Mouse (Mus musculus): ENCODE results near the gene Larp4b. TPM values are rescaled to one million over a fixed set of nuclear protein-coding genes. Genes with fewer than 3 reads are reported as not detected.

The Larp4b gene
- polyA plus RNA-seq, 1 experiment from 2014 or later = 37.9 TPM

GRCm38 (mm10) chr13:9192797-9193330 is 99.2 kb downstream of the Larp4b start:
- H3K4me3 ChIP-seq (replicated peaks; ENCODE audit: low read length) = no peak overlapping the region
- no peaks in the 10 kb centered on the region for H3K27me3 ChIP-seq (ENCODE audit: control insufficient read depth, insufficient read depth, low read length)
- H3K9me3 ChIP-seq (replicated peaks; ENCODE audit: control insufficient read depth, low read length) = no peaks in the 10 kb centered on the region
- H3K27ac ChIP-seq (ENCODE audit: low read length) = no peak overlapping the region
- H3K9ac ChIP-seq (ENCODE audit: low read length) = no peak overlapping the region
- H3K36me3 ChIP-seq (ENCODE audit: control insufficient read depth, insufficient read depth, low read length) = no peaks in the 10 kb centered on the region
- WGBS = 47% methylated on average over 9 of the region's 9 CpGs
- peaks cover 4% of the 10 kb centered on the region; the same call in 1 of the 2 replicates for H3K4me1 ChIP-seq (ENCODE audit: control insufficient read depth, insufficient read depth, low read length)
- no peak overlapping the region for H3K4me2 ChIP-seq (ENCODE audit: low read depth, low read length)
- no peak for ATAC-seq (ENCODE audit: insufficient read depth, low FRiP score)

GRCm38 (mm10) chr13:9194656-9195055 is 101.0 kb downstream of the Larp4b start:
- 74% methylated on average over 4 of the region's 4 CpGs for WGBS
- H3K27ac ChIP-seq (ENCODE audit: low read length) = no peak overlapping the region
- H3K4me1 ChIP-seq (ENCODE audit: control insufficient read depth, insufficient read depth, low read length) = peaks cover 4% of the 10 kb centered on the region
- H3K9me3 ChIP-seq (replicated peaks; ENCODE audit: control insufficient read depth, low read length) = no peaks in the 10 kb centered on the region
- no peaks in the 10 kb centered on the region for H3K36me3 ChIP-seq (ENCODE audit: control insufficient read depth, insufficient read depth, low read length)
- ATAC-seq (ENCODE audit: insufficient read depth, low FRiP score) = no peak
- no peaks in the 10 kb centered on the region for H3K27me3 ChIP-seq (ENCODE audit: control insufficient read depth, insufficient read depth, low read length)
- no peak overlapping the region for H3K4me3 ChIP-seq (replicated peaks; ENCODE audit: low read length)
- no peak overlapping the region for H3K4me2 ChIP-seq (ENCODE audit: low read depth, low read length)
- no peak overlapping the region for H3K9ac ChIP-seq (ENCODE audit: low read length)

GRCm38 (mm10) chr13:9195565-9195964 is 101.9 kb downstream of the Larp4b start:
- Histone ChIP-seq H3K9ac (ENCODE audit: low read length) (no peak overlapping the region), H3K27me3 (ENCODE audit: control insufficient read depth, insufficient read depth, low read length) (no peaks in the 10 kb centered on the region), H3K4me2 (ENCODE audit: low read depth, low read length) (no peak overlapping the region), H3K9me3 (replicated peaks; ENCODE audit: control insufficient read depth, low read length) (no peaks in the 10 kb centered on the region), H3K36me3 (ENCODE audit: control insufficient read depth, insufficient read depth, low read length) (no peaks in the 10 kb centered on the region), H3K27ac (ENCODE audit: low read length) (no peak overlapping the region), H3K4me3 (replicated peaks; ENCODE audit: low read length) (no peak overlapping the region), H3K4me1 (ENCODE audit: control insufficient read depth, insufficient read depth, low read length) (peaks cover 4% of the 10 kb centered on the region)
- WGBS = 64% methylated on average over 4 of the region's 4 CpGs
- no peak for ATAC-seq (ENCODE audit: insufficient read depth, low FRiP score)

GRCm38 (mm10) chr13:9198106-9198505 is 104.4 kb downstream of the Larp4b start:
- no peaks in the 10 kb centered on the region for H3K36me3 ChIP-seq (ENCODE audit: control insufficient read depth, insufficient read depth, low read length)
- H3K9ac ChIP-seq (ENCODE audit: low read length) = no peak overlapping the region
- no peak overlapping the region for H3K4me3 ChIP-seq (replicated peaks; ENCODE audit: low read length)
- H3K4me1 ChIP-seq (ENCODE audit: control insufficient read depth, insufficient read depth, low read length) = no peaks in the 10 kb centered on the region; the same call in 1 of the 2 replicates
- no peak overlapping the region for H3K4me2 ChIP-seq (ENCODE audit: low read depth, low read length)
- H3K9me3 ChIP-seq (replicated peaks; ENCODE audit: control insufficient read depth, low read length) = no peaks in the 10 kb centered on the region
- H3K27me3 ChIP-seq (ENCODE audit: control insufficient read depth, insufficient read depth, low read length) = no peaks in the 10 kb centered on the region
- no peak overlapping the region for H3K27ac ChIP-seq (ENCODE audit: low read length)
- no peak for ATAC-seq (ENCODE audit: insufficient read depth, low FRiP score)
- 48% methylated on average over 3 of the region's 3 CpGs for WGBS

GRCm38 (mm10) chr13:9198728-9199464 is 105.2 kb downstream of the Larp4b start:
- peak; percentile 87; the same call in 1 of the 2 replicates for ATAC-seq (ENCODE audit: insufficient read depth, low FRiP score)
- no peaks in the 10 kb centered on the region for H3K27me3 ChIP-seq (ENCODE audit: control insufficient read depth, insufficient read depth, low read length)
- peak overlapping the region; percentile 20; the same call in 1 of the 2 replicates for H3K4me3 ChIP-seq (replicated peaks; ENCODE audit: low read length)
- H3K4me2 ChIP-seq (ENCODE audit: low read depth, low read length) = peak overlapping the region; percentile 37
- H3K4me1 ChIP-seq (ENCODE audit: control insufficient read depth, insufficient read depth, low read length) = no peaks in the 10 kb centered on the region; the same call in 1 of the 2 replicates
- WGBS = 32% methylated on average over 19 of the region's 19 CpGs
- H3K36me3 ChIP-seq (ENCODE audit: control insufficient read depth, insufficient read depth, low read length) = no peaks in the 10 kb centered on the region
- no peaks in the 10 kb centered on the region for H3K9me3 ChIP-seq (replicated peaks; ENCODE audit: control insufficient read depth, low read length)
- no peak overlapping the region for H3K27ac ChIP-seq (ENCODE audit: low read length)
- H3K9ac ChIP-seq (ENCODE audit: low read length) = peak overlapping the region; percentile 5; the same call in 1 of the 2 replicates

GRCm38 (mm10) chr13:9199465-9199844 is 105.8 kb downstream of the Larp4b start:
- Histone ChIP-seq H3K9ac (ENCODE audit: low read length) (0 out of 2 replicates have a peak overlapping the region, but pooled peaks have one; percentile 5), H3K36me3 (ENCODE audit: control insufficient read depth, insufficient read depth, low read length) (no peaks in the 10 kb centered on the region), H3K27ac (ENCODE audit: low read length) (no peak overlapping the region), H3K4me2 (ENCODE audit: low read depth, low read length) (peak overlapping the region; percentile 37), H3K4me3 (replicated peaks; ENCODE audit: low read length) (peak overlapping the region; percentile 20; the same call in 1 of the 2 replicates), H3K27me3 (ENCODE audit: control insufficient read depth, insufficient read depth, low read length) (no peaks in the 10 kb centered on the region), H3K9me3 (replicated peaks; ENCODE audit: control insufficient read depth, low read length) (no peaks in the 10 kb centered on the region), H3K4me1 (ENCODE audit: control insufficient read depth, insufficient read depth, low read length) (no peaks in the 10 kb centered on the region; the same call in 1 of the 2 replicates)
- 20% methylated on average over 2 of the region's 2 CpGs for WGBS
- peak; percentile 44; the same call in 1 of the 2 replicates for ATAC-seq (ENCODE audit: insufficient read depth, low FRiP score)

- H3K4me1 ChIP-seq (ENCODE audit: control insufficient read depth, insufficient read depth, low read length) = no peaks in the 10 kb centered on the region
- H3K27me3 ChIP-seq (ENCODE audit: control insufficient read depth, insufficient read depth, low read length) = no peaks in the 10 kb centered on the region
- no peak overlapping the region for H3K9ac ChIP-seq (ENCODE audit: low read length)
- no peaks in the 10 kb centered on the region for H3K9me3 ChIP-seq (replicated peaks; ENCODE audit: control insufficient read depth, low read length)
- no peaks in the 10 kb centered on the region for H3K36me3 ChIP-seq (ENCODE audit: control insufficient read depth, insufficient read depth, low read length)
- H3K4me3 ChIP-seq (replicated peaks; ENCODE audit: low read length) = no peak overlapping the region
- no peak overlapping the region for H3K4me2 ChIP-seq (ENCODE audit: low read depth, low read length)
- no peak for ATAC-seq (ENCODE audit: insufficient read depth, low FRiP score)
- WGBS = 69% methylated on average over 9 of the region's 9 CpGs
- no peak overlapping the region for H3K27ac ChIP-seq (ENCODE audit: low read length)
Observed at GRCm38 (mm10) chr13:9222761-9223405, 129.2 kb downstream of the Larp4b start.

Measured in stomach, embryonic 16.5 days (tissue).